ENCODE assay signal across 8 mouse cellular contexts in the genomic region with DNA sequence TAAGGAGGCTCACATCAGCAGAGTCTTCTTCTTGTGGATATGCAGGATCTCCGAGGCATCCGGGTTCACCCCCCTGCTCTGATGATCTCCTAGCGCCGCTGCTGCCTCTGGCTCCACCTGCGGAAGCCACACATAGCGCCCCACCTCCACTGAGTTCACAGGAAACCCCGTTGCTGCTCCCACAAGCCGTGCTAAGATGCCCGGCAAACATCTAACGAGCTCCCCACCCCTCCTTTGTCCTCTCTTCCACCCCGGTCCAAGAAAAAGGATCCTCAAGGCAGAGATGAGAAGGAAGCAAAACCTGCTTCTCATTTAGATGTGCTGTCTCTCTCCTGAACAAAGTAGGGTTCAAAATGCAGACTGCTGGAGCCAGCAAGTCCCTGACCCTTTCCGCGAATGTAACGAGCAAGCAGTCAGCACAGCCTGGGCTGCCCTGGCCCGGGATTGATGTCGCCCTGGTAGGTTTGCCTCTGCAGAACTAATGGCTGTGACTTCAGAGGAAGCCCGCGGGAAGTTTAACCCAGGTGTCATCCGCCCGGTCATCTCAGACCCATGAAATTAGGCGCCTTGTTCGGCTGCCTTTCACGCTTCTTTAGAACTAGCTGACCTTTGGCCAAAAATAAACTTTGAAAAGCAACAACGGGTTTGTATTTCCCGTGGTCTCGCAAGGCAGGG. TPM values are rescaled to one million over a fixed set of nuclear protein-coding genes. Genes with fewer than 3 reads are reported as not detected.
DNase-seq lines count a peak whose midpoint lies in the region; ATAC-seq and TF ChIP-seq lines count a peak whose summit lies in the region.

No protein-coding gene starts in this region.

- H3K9me3 ChIP-seq in liver, embryonic 14.5 days (ENCODE audit: control insufficient read depth, low read length), result no peaks in the 10 kb centered on the region
- H3K9me3 ChIP-seq in neural tube, embryonic 12.5 days, result no peaks in the 10 kb centered on the region

- peak; percentile 6 to 11 for DNase-seq in B cell, adult 2 months
- DNase-seq in brain, embryonic 14.5 days (ENCODE audit: low read depth), result peak; percentile 73
- no peak for DNase-seq in liver, embryonic 14.5 days (ENCODE audit: low read depth in 3 of 3, low spot score in 3 of 3)
- DNase-seq in layer of hippocampus, adult 8-10 months (ENCODE audit: low spot score in 2 of 2), result no peak
- DNase-seq in adrenal gland, postnatal 4 days (ENCODE audit: low spot score in 2 of 2), result no peak

- H3K9ac ChIP-seq in liver, embryonic 14.5 days (replicated peaks), result no peak overlapping the region
- no peak overlapping the region for H3K9ac ChIP-seq in neural tube, embryonic 12.5 days

- no peaks in the 10 kb centered on the region for H3K27me3 ChIP-seq in liver, embryonic 14.5 days (ENCODE audit: control insufficient read depth, insufficient read depth, low read length)
- no peaks in the 10 kb centered on the region for H3K27me3 ChIP-seq in neural tube, embryonic 12.5 days (replicated peaks)

- no peak for TF ChIP-seq EP300 in liver, embryonic 14.5 days (IDR thresholded peaks at IDR 0.05; ENCODE audit: low read depth)

- 29% methylated on average over 26 of the region's 26 CpGs for WGBS in liver, embryonic 14.5 days (ENCODE audit: insufficient replicate concordance)
- 15% methylated on average over 26 of the region's 26 CpGs for WGBS in neural tube, embryonic 12.5 days

- H3K36me3 ChIP-seq in liver, embryonic 14.5 days (replicated peaks; ENCODE audit: control insufficient read depth, insufficient read depth, low read depth), result no peaks in the 10 kb centered on the region
- no peaks in the 10 kb centered on the region for H3K36me3 ChIP-seq in neural tube, embryonic 12.5 days

- H3K4me3 ChIP-seq in liver, embryonic 14.5 days (ENCODE audit: insufficient read depth in 1 of 2, low read depth in 2 of 2, low read length in 2 of 2), result no peak overlapping the region
- H3K4me3 ChIP-seq in neural tube, embryonic 12.5 days, result no peak overlapping the region

- no peak overlapping the region for H3K27ac ChIP-seq in liver, embryonic 14.5 days
- H3K27ac ChIP-seq in neural tube, embryonic 12.5 days, result no peak overlapping the region

- H3K4me1 ChIP-seq in liver, embryonic 14.5 days (replicated peaks; ENCODE audit: control insufficient read depth in 2 of 2, insufficient read depth in 2 of 2, low read length in 1 of 2), result peaks cover 2 to 5% of the 10 kb centered on the region in 2 experiments; a peak in 2 of 4 replicates
- 0 out of 2 replicates have a peak, but pooled peaks cover 11% of the 10 kb centered on the region for H3K4me1 ChIP-seq in neural tube, embryonic 12.5 days

- no peak for TF ChIP-seq CTCF in brain, embryonic 14.5 days (IDR thresholded peaks at IDR 0.05; ENCODE audit: borderline replicate concordance, extremely low read depth, insufficient read depth, insufficient read length)
- no peak for TF ChIP-seq CTCF in liver, embryonic 14.5 days (IDR thresholded peaks at IDR 0.05; ENCODE audit: low read depth)

- no peak for TF ChIP-seq POLR2A in brain, embryonic 14.5 days (IDR thresholded peaks at IDR 0.05; ENCODE audit: borderline replicate concordance, extremely low read depth, insufficient read depth, insufficient read length, poor library complexity, severe bottlenecking)

- peak; percentile 93 for ATAC-seq in inflammation-experienced regulatory T-cells, adult 6 months
- no peak for ATAC-seq in liver, embryonic 14.5 days (ENCODE audit: insufficient read depth)
- peak; percentile 53; the same call in 1 of the 2 replicates for ATAC-seq in neural tube, embryonic 12.5 days (ENCODE audit: low FRiP score, low read depth)
- ATAC-seq in frontal cortex, adult (ENCODE audit: low TSS enrichment), result no peak

- peak overlapping the region; percentile 41 for H3K4me2 ChIP-seq in liver, embryonic 14.5 days (ENCODE audit: low read depth)
- H3K4me2 ChIP-seq in neural tube, embryonic 12.5 days (replicated peaks), result peak overlapping the region; percentile 36

RNA-seq across cellular contexts. Expression of gene Habp2, which starts 33.4 kb away (rescaled TPM):
- 0.13 TPM in 1 of 2 replicates, not detected in the other for polyA plus RNA-seq in brain, embryonic 14.5 days (2012; rRNA removed)
- polyA plus RNA-seq in inflammation-experienced regulatory T-cells, adult 6 months (2017; shearing (Covaris generic)), result under 1 TPM in 1 of 3 experiments, not detected in 2; 0.26 TPM
- 38.0 and 39.8 TPM in 2 replicates for polyA plus RNA-seq in liver, embryonic 14.5 days (2012; rRNA removed)
- 42.4 and 45.0 TPM in 2 replicates for polyA plus RNA-seq in liver, embryonic 14.5 days (2014; fragmentation: Nextera tagmentation; extraction: Ambion mirVana)
- not detected in 2 replicates for polyA plus RNA-seq in neural tube, embryonic 12.5 days (2016; fragmentation: Nextera tagmentation; extraction: Ambion mirVana)
- not detected for total RNA-seq in layer of hippocampus, adult 8-10 months (2022)
- 1 to 10 TPM; 5.4 to 9.1 TPM for total RNA-seq in adrenal gland, postnatal 4 days (2021)

Comparison
In these comparisons a context has a peak if more than half of its experiments do, and no peak if none do; other contexts are left out.
1. DNase-seq: peak in B cell, adult 2 months (2 of 2) and brain, embryonic 14.5 days (single experiment); none in liver, embryonic 14.5 days (0 of 3), layer of hippocampus, adult 8-10 months (0 of 2) and adrenal gland, postnatal 4 days (0 of 2).
2. ATAC-seq: peak in inflammation-experienced regulatory T-cells, adult 6 months (single experiment) and neural tube, embryonic 12.5 days (single experiment); none in liver, embryonic 14.5 days (single experiment) and frontal cortex, adult (single experiment).
3. RNA of gene Habp2, which starts 33.4 kb away (polyA plus RNA-seq): 38.0 to 45.0 TPM in liver, embryonic 14.5 days; 0.26 TPM in inflammation-experienced regulatory T-cells, adult 6 months, not detected in neural tube, embryonic 12.5 days and 0.13 TPM in brain, embryonic 14.5 days; every median in the first group is over 10 times any median in the second.